Mouse (Mus musculus) cerebellum, adult 11-12 months (tissue): ENCODE results near the gene Lrrc7.

Experiments used
- DNase-seq: peaks from one replicate; pipeline ENCODE4 v3.0.0; 2022

Lrrc7 gene

DNA sequence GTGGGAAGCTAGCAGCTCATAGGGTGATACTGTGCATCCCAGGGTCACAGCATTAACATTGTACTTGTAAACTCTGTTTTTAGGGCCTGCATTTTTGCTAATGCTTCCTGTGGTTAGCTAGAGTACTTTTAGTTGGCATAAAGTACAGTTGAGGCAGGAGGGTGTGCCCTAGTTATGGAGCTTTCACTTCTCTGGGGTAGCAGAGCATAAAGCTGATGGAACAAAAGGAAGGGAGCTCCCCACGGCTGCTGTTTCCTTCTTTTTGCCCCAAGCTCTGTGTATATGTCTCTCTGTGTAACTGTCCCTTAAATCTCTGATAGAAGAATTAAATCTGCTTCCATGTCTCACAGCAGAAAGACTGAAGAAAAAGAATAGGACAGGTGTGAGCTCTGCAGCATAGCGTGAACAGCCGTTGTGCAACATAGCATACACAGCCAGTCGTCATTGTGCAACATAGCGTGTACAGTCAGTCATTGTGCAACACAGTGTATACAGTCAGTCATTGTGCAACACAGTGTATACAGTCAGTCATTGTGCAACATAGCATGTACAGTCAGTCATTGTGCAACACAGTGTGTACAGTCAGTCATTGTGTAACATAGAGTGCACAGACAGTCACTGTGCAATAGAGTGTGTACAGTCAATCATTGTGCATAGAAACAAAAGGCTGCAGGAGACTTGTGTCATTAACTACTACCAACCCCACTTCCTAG is 500.1 kb downstream of the Lrrc7 start:
- DNase-seq, result no peak

DNA sequence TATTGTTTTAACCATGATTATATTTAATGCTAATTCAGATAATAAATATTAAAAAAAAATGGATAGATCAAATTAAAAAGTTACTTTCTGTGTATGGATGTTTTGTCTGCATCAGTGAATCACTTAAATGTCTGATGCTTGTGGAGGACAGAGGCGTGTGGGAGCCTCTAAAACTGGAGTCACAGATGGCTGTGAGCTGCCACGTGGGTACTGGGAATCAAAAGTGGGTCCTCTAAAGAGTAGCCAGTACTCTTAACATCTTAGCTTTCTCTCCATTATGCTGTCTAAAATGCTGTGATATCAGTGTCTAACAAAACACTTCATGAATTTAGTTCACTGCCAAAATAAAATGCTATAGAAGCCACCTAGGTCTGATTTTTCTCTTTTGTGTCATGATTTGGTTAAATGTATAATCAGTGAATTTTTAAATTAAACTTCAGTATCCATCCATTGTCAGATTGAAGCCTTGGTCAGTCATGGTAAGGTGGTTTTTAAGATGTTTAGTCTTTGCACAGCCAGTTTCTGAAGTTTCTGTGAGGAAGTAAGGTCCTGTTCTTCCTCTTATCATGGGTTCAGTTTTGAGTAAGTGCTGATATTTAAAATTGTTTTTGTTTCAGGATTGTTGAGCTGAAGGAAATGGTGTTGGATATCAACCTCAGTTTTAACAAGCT is 501.3 kb downstream of the Lrrc7 start:
- DNase-seq, result no peak

DNA sequence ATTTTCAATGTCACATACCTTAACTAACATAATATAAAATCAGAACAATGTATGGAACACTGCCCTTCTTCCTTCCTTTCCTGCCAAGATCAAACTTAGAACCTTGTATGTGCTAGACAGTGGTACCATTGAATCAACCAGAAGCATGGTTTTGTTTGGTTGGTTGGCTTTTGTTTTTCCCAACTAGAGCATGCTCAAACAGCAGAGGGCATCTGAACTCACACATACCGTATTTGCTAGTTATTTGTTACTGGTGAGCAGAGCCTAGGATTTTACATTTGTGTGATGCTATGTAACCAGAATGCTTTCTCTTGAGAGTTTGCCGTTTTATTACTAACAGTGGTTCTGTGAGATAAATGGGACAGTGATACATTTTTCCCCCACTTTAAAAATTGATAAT is 512.5 kb downstream of the Lrrc7 start:
- no peak for DNase-seq

DNA sequence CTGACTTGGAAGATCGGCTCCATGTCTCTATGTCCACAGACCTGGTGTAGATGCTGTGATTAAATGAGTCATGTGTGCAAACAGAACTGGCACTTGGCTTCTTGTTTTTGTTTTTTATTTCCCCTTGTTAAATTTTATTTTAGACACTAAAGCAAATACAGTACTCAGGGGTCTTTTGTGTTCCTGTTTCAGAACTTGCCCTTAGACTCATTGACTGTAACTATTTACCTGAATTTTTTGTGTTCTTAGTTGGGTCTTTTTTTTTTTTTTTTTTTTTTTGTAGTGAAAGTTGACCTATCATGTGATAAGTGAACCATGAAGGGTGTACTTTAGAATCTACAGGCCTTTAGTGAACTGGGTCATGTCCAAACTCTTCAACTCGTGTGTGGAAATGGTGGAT is 521.3 kb downstream of the Lrrc7 start:
- DNase-seq, result no peak

DNA sequence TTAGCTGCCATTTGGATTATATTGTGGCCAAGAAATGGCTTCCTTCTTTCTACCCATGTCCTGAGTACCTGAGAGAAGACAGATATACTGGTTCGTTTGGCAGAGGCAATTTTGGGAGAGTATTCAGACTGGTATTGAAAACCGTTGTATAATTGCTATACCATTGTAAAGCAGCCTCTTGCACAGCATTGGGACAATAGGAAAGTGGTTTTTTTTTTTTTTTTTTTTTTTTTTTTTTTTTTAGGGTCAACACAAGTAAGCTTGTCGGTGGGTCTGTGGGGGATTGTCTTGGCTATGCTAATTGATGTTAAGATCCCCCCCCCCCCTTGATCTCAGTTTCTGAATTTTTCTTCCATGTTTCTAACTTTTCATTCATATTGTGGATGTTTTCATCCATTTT is 523.9 kb downstream of the Lrrc7 start:
- DNase-seq, result no peak

DNA sequence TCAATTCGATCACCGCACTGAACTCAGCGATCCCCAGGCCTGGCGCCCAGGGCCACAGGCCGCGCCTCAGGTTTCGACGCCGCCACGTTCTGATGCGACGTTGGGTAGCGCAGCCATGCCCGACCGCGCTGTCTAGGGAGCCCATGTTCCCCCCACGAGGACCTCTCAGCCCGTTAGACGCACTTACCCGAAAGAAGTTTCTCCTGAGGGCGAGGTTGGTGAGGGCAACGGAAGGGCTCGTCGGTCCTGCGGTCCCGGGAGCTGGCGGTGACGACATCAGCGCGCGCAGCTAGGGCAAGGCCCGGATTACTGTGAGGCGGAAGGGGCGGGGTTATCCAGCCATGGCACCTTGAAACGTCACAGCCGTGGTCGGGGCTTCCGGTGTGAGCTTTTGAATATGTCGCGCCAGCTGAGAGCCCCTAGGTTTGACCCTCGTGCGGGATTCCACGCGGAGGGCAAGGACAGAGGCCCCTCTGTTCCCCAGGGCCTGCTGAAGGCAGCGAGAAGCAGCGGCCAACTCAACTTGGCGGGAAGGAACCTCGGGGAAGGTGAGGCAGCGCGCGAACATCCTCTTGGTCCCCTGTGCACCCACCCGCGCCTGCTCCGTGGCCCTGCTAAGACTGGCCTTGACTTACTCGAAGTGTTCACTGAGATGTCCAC is 525.6 kb downstream of the Lrrc7 start, which contains the start of the genes Srsf11 and Lrrc40:
Srsf11 (minus strand) TSS at position 311 of the 660 bp plus-strand sequence.
Lrrc40 (plus strand) TSS at position 334 of the 660 bp plus-strand sequence.
- DNase-seq, result peak; percentile 94

DNA sequence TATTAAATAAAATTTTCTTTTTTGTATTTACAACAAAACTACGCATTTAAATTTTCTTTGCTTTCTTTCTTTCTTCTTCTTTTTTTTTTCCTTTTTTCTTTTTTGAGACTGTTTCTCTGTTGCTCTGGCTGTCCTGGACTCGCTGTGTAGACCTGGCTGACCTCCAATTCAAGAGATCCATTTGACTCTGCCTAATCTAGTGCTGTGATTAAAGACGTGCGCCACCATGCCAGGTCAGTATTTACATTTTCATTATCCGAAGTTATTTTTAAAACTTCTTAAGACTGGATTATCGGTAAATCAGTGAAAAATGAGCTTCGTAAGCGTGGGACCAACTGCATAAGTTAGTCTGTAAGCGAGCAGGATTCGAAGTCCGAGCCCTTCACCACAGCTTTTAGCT is 526.2 kb downstream of the Lrrc7 start:
- peak; percentile 18 for DNase-seq
